Mouse (Mus musculus): ENCODE data around the gene Mfsd12.

Gene Mfsd12

GRCm38 (mm10) chr10:81402227-81402765 lies 45.0 kb downstream of the Mfsd12 start:
- no peak for DNase-seq (ENCODE audit: low read depth, low spot score)

GRCm38 (mm10) chr10:81403511-81403910 lies 46.2 kb downstream of the Mfsd12 start:
- DNase-seq (ENCODE audit: low read depth, low spot score): no peak

- DNase-seq (ENCODE audit: low read depth, low spot score): no peak
These were observed 46.8 kb downstream of the Mfsd12 start for GRCm38 (mm10) chr10:81404082-81404481.

GRCm38 (mm10) chr10:81404720-81405119 lies 47.4 kb downstream of the Mfsd12 start:
- DNase-seq (ENCODE audit: low read depth, low spot score): no peak

GRCm38 (mm10) chr10:81405588-81406201 lies 48.4 kb downstream of the Mfsd12 start:
- no peak for DNase-seq (ENCODE audit: low read depth, low spot score)

- DNase-seq (ENCODE audit: low read depth, low spot score): no peak
These were observed 49.5 kb downstream of the Mfsd12 start for GRCm38 (mm10) chr10:81406504-81407440.

GRCm38 (mm10) chr10:81407539-81408423 lies 50.5 kb downstream of the Mfsd12 start:
- DNase-seq (ENCODE audit: low read depth, low spot score): no peak

- no peak for DNase-seq (ENCODE audit: low read depth, low spot score)
These were observed 51.1 kb downstream of the Mfsd12 start for GRCm38 (mm10) chr10:81408424-81408729.

- DNase-seq (ENCODE audit: low read depth, low spot score): no peak
These were observed 51.6 kb downstream of the Mfsd12 start for GRCm38 (mm10) chr10:81408871-81409291.

GRCm38 (mm10) chr10:81409330-81409729 lies 52.0 kb downstream of the Mfsd12 start:
- DNase-seq (ENCODE audit: low read depth, low spot score): no peak

DNA sequence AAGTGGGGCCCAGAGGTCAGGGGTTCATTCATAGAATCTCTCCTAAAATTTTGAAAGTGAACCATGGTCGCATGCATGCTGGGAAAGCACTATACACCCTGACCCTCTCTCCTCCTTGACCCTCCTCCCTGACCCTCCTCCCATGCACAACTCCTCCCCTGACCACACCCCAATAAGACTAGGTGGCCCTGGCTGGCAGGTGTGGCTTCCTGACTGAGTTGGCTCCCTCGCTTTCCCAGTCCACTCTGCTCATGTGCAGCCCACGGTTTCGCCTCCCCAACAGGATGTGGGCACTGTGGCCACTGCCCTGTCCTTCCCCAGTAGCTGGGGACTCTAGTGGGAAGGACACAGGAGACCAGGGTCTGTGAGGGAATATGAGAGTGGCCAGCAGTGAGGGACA lies 53.1 kb downstream of the Mfsd12 start:
- DNase-seq (ENCODE audit: low read depth, low spot score): no peak

DNA sequence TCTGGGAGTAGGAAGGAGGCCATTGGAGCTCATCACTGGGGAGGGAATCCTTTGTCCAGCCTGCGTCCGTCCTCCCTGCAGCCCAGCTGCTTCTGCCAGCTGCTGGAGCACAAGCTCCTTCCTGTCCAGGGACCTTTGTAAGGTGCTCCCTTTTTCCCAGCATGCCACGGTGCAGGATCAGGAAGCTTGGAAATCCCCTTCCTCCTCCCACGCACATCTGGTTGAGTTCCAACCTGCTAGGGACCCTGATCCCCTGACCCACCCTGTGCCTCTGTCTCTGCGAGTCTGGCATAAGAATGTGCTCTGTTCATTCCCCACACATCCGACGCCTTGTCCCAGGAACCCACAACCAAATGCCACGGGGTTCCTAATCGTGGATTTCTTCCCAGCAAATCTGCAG lies 53.7 kb downstream of the Mfsd12 start:
- DNase-seq (ENCODE audit: low read depth, low spot score): no peak

GRCm38 (mm10) chr10:81411471-81412400 lies 54.4 kb downstream of the Mfsd12 start:
- no peak for DNase-seq (ENCODE audit: low read depth, low spot score)

GRCm38 (mm10) chr10:81412586-81413309 lies 55.5 kb downstream of the Mfsd12 start:
- no peak for DNase-seq (ENCODE audit: low read depth, low spot score)

- DNase-seq (ENCODE audit: low read depth, low spot score): no peak
These were observed 56.3 kb downstream of the Mfsd12 start for GRCm38 (mm10) chr10:81413310-81414261.

DNA sequence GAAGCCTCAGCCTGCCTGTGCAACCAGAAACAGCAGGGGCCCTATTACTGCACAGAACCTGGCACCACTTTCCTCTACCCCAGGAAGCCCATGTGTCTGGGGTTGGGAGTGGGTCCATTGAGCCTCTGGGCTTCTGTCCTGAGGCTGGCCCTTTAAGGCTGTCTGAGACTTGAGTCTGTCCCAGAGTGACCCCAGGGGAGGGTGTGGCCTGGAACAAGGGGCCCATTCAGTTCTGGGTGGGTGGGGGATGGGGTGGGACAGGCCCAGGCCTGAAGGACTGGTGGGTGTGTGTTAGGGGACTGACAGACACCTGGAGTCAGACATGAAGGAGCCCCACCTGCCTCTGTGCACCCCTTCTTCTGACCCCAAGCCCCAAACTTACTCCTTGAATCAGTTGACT lies 57.4 kb downstream of the Mfsd12 start:
- no peak for DNase-seq (ENCODE audit: low read depth, low spot score)

- no peak for DNase-seq (ENCODE audit: low read depth, low spot score)
These were observed 57.9 kb downstream of the Mfsd12 start for GRCm38 (mm10) chr10:81415146-81415545.
